Mouse (Mus musculus): ENCODE results near the gene Pde6d. TPM values are rescaled to one million over a fixed set of nuclear protein-coding genes. Genes with fewer than 3 reads are reported as not detected.
"Not testable (repeated sequence)": the region's sequence is repeated elsewhere in the genome, so short reads cannot be mapped to it uniquely, and the experiment has no call there.

Gene Pde6d
- total RNA-seq, 1 experiment from 2014 or later, result 5.1 TPM

DNA sequence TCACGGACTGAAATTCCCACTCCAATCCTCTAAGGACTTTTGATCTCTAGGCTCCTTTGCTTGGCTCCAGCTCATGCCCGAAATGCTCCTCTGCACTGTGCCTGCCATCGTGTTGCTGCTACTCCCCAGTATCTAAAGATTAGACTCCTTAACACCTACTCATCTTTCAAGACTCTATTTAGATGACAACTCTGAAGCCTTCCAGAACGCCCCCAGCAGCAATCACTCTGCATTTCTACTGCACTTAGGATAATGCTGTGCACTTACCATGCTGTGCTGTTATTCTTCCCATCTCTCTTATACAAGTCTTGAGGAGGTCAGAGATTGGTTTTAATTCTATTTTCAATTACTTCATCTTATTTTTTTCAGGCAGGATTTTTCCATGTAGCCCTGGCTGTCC lies 10.5 kb downstream of the Pde6d start:
- no peak for ATAC-seq (ENCODE audit: extremely low read depth, insufficient number of reproducible peaks, low FRiP score, poor library complexity, severe bottlenecking)

DNA sequence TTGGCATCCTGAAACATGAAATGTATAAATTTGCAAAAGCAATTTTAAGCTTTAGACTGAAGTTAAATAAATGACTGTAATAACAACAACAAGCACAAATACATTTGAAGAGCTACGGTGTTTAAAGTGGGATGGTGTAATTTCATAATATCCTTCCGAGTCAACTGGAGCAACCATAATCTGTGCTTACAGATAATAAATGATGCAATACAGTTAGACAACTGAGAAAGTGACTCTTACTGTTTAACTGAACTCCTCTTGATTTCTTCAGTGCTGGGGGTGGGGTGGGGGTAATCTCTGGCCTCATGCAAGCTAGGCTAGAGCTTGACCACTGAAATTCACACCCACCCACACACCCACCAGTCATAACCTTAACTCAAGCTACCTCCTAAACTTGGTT lies 11.0 kb downstream of the Pde6d start:
- no peak for ATAC-seq (ENCODE audit: extremely low read depth, insufficient number of reproducible peaks, low FRiP score, poor library complexity, severe bottlenecking)

DNA sequence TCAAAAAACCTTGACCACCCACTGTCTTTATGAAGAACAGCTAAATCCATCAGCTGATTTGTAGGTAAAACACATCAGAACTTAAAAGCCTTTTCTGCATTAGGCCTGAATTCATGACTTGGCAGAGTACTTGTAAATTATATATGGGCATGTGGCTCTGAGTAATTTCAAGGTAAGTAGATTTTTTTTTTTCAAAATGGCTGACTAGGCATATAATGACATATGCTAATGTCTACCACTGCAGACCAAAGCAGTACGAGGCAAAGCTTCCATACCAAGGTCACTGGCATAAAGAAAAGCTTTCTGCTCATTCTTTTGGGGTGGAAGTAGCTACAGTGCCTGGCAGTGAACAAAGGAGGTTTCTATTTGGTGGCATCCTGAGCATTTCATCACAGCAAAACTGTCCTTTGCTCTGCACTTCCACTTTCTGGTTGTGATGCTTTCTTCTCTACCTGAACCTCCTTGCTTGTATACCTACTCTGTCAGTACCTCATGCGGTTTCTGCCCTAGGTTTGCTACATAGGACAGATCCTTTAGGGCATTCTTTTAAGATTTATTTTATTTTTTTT lies 13.1 kb downstream of the Pde6d start:
- ATAC-seq (ENCODE audit: extremely low read depth, insufficient number of reproducible peaks, low FRiP score, poor library complexity, severe bottlenecking), result no peak

GRCm38 (mm10) chr1:86568409-86568808 lies 14.0 kb downstream of the Pde6d start:
- ATAC-seq (ENCODE audit: extremely low read depth, insufficient number of reproducible peaks, low FRiP score, poor library complexity, severe bottlenecking), result no peak

DNA sequence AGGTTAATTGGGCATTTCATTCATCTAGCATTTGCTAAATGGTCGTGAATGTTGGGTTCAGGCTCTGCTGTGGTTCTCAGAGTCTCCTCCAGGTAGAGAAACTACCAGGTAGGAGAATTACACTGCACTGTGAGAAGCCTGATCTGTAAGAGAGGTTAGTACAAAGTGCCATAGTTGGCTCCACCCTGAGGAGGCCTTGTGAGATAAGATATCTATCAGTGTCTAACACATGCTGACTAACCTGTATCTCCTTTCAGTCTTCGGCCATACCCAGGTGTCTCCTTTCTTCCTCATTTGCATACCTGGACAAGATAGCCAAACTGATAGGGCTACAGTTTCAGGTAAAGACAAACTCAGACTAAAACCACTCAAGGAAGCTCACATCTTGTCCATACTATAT lies 19.8 kb downstream of the Pde6d start:
- no peak for ATAC-seq (ENCODE audit: extremely low read depth, insufficient number of reproducible peaks, low FRiP score, poor library complexity, severe bottlenecking)

DNA sequence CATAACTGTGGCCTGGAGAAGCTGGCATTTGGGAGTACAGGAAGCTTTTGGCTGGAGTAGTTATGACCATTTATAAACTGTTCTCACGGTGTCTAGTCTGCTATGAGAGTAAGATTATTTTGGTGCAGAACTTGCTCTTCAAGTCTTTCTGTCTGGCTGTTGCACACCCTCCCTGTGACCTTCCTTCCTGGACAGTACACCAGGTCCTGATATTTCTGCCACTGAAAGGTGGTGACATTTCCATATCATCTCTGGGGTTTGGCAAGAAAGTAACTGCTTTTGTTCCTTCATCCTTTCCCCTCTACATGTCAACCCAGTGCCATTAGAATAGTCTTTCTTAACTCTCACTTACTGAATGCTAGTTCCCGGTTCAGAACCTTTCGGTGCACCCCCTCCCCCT lies 23.2 kb downstream of the Pde6d start:
- no peak for ATAC-seq (ENCODE audit: extremely low read depth, insufficient number of reproducible peaks, low FRiP score, poor library complexity, severe bottlenecking)

GRCm38 (mm10) chr1:86557872-86558271 lies 24.6 kb downstream of the Pde6d start:
- no peak for ATAC-seq (ENCODE audit: extremely low read depth, insufficient number of reproducible peaks, low FRiP score, poor library complexity, severe bottlenecking)

GRCm38 (mm10) chr1:86555665-86556064 lies 26.8 kb downstream of the Pde6d start:
- no peak for ATAC-seq (ENCODE audit: extremely low read depth, insufficient number of reproducible peaks, low FRiP score, poor library complexity, severe bottlenecking)

DNA sequence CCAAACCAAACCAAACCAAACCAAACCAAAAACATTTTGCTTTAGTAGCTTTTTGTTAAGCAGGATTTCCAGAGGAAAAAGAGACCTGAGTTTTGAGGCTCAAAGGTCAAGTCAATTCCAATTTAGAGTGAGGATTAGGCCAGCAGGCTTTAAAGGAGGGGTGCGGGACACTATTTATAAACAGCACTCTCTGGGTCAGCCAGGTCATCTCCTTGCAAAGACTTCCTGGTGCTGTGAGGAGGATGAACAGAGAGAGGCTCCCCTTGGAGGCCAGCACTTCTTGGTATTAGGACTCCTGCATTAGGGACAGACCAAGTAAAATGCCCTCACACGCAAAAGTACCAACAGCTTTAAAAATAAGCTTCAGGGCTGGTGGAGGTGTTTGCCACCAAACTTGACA lies 30.6 kb downstream of the Pde6d start:
- ATAC-seq (ENCODE audit: extremely low read depth, insufficient number of reproducible peaks, low FRiP score, poor library complexity, severe bottlenecking), result no peak

- no peak for ATAC-seq (ENCODE audit: extremely low read depth, insufficient number of reproducible peaks, low FRiP score, poor library complexity, severe bottlenecking)
Measured at GRCm38 (mm10) chr1:86551299-86551698, 31.1 kb downstream of the Pde6d start.

DNA sequence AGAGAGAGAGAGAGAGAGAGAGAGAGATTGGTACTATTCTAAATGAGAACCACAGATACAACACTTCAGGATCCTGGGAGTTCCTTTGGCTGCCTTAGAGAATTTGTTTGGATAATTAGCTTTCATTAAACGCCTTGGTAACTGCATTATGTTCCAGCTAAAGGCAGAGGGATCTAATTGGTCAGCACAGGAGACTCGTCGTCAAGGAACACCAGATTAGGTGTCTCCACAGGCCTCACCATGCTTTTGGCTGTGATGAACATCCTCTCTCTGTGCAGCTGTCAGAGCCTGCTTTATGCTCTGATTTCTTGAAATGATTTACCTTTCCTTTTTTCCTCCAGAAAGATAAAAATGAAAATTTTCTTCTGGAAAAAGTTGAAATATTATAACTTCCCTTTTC lies 35.6 kb downstream of the Pde6d start:
- ATAC-seq (ENCODE audit: extremely low read depth, insufficient number of reproducible peaks, low FRiP score, poor library complexity, severe bottlenecking), result no peak

DNA sequence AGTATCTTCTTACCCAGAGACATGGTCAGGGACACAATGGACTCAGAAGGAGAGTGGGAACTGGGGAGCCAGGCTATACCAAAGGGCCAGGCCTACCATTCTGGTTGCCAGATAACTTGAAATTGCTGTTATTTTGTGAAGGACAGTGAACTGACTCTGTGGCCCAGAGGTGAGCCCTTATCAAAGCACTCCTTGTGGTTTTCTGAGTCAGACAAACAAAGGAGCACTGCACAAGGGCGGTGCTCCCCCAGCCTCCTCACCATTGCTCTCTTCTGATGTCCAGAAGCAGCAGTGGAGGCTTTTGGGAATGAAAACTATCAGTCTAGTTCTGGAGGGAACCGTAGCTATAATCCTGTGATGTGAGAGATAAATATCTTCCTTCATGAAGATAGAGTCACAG lies 39.8 kb downstream of the Pde6d start:
- no peak for ATAC-seq (ENCODE audit: extremely low read depth, insufficient number of reproducible peaks, low FRiP score, poor library complexity, severe bottlenecking)

DNA sequence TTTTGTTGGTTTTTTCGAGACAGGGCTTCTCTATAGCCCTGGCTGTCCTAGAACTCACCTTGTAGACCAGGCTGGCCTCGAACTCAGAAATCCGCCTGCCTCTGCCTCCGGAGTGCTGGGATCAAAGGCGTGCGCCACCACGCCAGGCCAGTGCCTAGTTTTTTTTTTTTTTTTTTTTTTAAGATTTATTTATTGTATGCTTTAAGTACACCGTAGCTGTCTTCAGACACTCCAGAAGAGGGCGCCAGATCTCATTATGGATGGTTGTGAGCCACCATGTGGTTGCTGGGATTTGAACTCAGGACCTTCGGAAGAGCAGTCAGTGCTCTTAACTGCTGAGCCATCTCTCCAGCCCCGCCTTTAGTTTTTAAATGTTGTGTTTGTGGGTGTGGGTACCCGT lies 42.8 kb downstream of the Pde6d start:
- not testable (repeated sequence) for ATAC-seq (ENCODE audit: extremely low read depth, insufficient number of reproducible peaks, low FRiP score, poor library complexity, severe bottlenecking)

DNA sequence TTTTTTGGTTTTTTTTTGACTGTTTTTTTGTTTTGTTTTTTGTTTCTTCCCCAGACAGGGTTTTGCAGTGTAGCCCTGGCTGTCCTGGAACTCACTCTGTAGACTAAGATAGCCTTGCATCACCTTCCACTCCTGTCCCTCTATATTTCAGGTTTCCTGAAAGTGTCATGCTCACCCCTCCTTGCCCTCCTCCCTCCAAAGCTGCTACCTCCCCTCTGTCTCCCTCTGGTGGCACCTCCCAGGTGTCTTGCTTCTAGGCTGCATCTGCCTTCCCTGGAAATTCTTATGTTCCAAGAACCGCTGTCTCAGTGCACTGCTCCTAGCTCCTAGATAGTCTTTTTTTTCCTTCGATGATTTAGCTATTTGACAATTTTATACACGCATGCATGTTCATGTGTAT lies 44.0 kb downstream of the Pde6d start:
- ATAC-seq (ENCODE audit: extremely low read depth, insufficient number of reproducible peaks, low FRiP score, poor library complexity, severe bottlenecking), result no peak

DNA sequence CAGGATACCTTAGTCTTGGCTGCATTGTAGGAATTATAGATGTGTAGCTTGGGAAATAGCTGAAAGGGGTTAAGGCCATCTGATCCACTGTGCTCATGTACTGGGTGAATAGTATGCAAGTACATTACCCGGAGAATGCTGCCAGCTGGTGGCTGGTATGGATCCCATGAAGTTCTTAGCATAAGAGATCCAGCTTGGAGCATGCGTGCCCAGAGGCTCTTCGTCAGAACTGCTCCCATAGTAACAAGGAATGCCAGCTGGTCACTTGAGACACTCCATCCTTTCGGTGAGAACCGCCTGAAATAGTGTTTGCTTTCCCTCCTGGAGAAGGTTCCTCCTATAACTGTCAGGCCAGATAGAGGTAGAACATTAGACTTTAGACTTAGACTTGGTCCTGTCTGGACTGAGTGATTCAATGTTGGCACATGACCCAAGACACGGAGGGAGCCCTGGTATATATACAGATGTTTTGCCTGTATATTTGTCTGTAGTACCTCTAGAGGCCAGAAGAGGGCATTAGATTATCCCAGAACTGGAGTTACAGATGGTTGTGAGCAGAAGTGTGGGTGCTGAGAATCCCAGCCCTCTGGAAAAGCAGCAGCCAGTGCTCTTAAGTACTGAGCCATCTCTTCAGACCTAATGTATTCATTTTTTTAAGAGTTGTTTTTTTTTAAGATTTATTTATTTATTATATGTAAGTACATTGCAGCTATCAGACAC lies 48.9 kb downstream of the Pde6d start:
- no peak for ATAC-seq (ENCODE audit: extremely low read depth, insufficient number of reproducible peaks, low FRiP score, poor library complexity, severe bottlenecking)

- peak; percentile 69 for ATAC-seq (ENCODE audit: extremely low read depth, insufficient number of reproducible peaks, low FRiP score, poor library complexity, severe bottlenecking)
Measured at GRCm38 (mm10) chr1:86532362-86533051, 49.9 kb downstream of the Pde6d start.

GRCm38 (mm10) chr1:86531547-86532321 lies 50.7 kb downstream of the Pde6d start:
- ATAC-seq (ENCODE audit: extremely low read depth, insufficient number of reproducible peaks, low FRiP score, poor library complexity, severe bottlenecking), result no peak

DNA sequence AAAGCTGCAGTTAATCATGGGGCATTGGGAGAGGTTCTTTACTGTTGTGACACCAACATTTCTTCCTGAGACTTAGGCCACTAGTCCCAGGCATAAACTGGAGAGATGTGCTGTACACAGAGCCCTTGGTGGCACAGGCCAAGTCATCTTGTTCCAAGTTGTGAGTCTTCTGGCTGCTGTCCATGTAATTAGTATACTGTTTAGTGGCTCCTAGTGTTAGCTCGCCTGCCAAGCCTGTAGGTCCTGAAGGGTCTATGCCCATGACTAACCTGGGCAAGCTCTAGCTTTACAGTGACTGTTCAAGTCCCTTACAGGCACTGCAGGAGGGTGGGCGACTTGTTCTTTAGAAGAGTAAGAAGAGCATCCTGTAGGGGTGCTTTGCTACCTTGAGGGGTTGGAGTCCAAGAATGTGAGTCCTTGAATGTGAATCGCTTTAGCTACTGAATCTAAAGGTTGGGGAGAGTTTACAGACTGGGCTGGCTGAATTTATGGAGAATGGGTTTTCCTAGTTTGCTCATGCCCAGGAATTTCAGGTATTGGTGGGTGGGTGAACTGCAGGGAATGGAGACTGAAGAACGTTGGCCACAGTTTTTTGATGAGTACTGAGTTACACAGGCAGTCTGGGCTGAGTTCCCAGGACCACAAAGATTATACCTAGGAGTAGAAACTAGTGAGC lies 51.4 kb downstream of the Pde6d start:
- ATAC-seq (ENCODE audit: extremely low read depth, insufficient number of reproducible peaks, low FRiP score, poor library complexity, severe bottlenecking), result no peak

DNA sequence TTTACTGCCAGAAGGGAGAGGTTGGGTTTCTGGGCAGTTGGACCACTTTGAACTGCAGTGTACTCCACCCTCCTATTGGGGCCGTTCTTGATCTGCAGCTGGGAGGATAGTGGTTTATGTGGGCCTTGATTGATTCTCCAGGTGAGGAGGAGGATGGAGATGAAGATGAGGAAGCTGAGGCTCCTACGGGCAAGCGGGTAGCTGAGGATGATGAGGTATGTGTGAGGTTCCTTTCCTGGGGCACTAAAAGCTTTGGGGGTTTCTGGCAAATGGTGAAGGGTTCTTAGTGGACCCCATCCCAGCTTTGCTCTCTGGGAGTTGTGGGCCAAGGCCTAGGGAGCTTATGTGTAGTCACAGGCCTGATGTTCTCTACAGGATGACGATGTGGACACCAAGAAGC lies 52.8 kb downstream of the Pde6d start:
- ATAC-seq (ENCODE audit: extremely low read depth, insufficient number of reproducible peaks, low FRiP score, poor library complexity, severe bottlenecking), result no peak
